Mouse (Mus musculus) frontal cortex, adult (tissue): ENCODE results near the gene Rgs14.
A peak's percentile ranks its signal among the peaks of the same experiment; 100 is the strongest.

ENCODE experiments used
- ATAC-seq: cut with Nextera tagmentation; 2 replicates; pipeline ENCODE4 v1.9.2; 2017; ENCODE audit warnings: mild to moderate bottlenecking, moderate library complexity, mixed read lengths; ENCODE audit not compliant: low TSS enrichment

Rgs14 gene

DNA sequence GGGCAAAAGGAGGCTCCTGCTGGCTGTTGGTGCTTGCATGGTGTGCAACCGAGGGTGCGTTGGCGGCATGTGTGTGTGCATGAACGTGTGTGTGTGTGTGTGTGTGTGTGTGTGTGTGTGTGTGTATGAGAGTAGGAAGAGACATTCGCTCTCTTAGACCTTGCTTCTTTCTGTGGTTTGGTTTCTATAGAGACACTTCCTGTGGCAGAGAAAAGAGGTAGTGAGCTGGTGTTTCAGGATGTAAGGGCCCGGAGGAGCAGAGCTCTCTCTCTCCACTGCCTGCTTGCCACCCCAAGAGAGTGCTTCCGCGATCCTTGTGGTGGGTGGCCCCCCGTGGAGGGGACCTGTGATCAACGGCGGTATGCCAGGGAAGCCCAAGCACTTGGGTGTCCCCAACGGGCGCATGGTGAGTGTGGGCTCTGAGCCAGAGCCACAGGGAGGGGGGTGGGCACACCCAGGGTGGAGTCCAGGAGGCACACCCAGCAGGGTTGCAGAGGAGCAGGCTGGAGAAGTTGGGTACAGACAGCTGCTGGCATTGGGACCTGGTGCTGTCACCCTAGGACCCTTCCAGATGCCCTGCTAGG lies at the start of gene Rgs14:
Gene Rgs14, plus strand, starts transcription at position 202 of the 584 bp plus-strand sequence.
- ATAC-seq = peak; percentile 66

DNA sequence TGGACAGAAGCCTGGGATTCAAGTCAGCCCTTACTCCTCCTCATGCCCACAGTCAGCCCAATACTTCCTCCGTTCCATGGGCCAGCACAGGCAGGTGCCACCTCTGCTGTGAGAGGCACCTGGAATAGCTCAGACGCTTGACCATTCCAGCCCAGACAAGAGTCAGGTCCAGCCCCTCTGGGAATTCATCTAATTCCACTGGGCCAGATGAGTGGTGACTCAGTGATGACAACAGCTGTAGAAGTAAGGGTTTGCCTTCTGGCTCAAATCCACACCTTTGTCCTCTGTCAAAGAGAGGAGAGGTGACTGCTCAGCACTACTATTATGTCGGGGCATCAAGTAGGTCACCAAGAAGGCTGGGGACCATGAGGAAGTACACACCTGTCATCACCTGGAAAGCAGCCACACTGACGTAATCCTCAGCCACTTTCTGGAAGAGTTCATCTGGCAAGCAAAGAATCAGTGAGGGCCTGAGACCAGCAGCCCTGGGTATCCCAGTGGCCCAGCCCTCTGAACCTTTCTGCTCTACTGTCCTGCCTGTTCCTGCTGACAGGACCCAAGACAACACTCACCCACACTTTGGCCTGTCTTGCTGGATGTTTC lies 49.5 kb upstream of the Rgs14 start, which contains the start of gene Prelid1:
Gene Prelid1, plus strand, starts transcription at position 570 of the 603 bp plus-strand sequence.
- no peak for ATAC-seq

DNA sequence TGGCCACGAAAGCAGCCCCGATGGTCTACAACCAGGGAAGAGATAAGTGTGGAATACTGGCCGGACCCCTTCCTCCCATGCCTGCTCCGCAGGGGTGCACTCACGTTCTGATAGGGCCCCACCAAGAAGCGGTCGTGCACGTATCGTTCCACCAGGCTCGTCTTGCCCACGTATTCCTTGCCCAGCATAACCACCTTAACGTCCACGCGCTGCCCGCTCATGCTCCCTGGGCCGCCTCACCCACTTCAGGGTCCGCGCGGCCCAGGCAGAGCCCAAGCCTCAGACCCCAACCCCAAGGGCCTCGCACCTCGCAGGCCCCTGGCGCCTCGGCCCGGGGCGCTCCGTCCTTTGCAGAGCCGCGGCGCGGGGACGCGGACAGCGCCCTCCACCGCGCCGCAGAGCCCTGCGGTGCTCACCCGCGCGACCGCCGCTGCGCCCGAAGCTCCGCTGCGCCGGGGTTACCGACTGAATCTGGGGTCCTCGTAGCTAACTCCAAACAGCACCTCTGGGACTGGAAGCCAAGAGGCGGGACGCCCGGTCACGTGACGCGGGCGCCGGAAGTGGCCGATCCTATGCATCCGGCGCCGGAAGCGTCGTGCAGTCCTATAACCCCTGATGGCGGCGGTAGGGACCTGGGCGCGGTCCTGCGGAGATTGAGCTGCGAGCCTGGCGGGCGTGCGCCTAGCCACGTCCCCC lies 48.0 kb upstream of the Rgs14 start, which contains the start of gene Rab24:
Gene Rab24, minus strand, starts transcription at position 513 of the 696 bp plus-strand sequence.
- peak; percentile 73 for ATAC-seq

DNA sequence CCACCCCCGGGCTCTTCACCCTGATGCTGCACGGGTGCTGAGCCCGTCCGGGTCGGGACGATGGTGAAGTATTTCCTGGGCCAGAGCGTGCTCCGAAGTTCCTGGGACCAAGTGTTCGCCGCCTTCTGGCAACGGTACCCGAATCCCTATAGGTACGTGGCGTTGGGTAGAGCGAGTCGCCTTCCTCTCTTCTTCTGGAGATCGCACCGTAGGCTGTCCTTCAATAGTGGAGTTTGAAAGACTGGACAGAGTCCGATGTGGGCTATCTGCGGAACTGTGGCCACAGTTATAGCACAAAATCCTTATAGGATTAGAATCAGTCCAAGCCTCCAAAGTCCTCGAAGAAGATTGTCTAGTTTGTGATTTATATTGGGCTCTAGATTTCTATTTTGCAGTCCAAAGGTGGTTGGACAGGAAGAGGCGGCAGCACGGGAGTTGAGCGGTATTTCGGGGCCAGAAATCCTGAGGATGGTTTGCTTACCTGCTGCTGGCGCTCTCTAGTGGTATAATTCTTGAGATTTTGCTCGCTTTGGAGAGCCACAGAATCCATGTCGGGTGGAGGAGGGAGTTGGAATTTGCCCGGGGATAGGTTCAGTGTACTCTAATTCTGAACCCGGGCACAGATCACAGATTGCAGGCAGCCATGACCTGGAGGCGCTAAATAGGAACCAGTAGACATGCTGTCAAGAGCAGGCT lies 47.3 kb upstream of the Rgs14 start:
- peak; percentile 38; the same call in 1 of the 2 replicates for ATAC-seq

DNA sequence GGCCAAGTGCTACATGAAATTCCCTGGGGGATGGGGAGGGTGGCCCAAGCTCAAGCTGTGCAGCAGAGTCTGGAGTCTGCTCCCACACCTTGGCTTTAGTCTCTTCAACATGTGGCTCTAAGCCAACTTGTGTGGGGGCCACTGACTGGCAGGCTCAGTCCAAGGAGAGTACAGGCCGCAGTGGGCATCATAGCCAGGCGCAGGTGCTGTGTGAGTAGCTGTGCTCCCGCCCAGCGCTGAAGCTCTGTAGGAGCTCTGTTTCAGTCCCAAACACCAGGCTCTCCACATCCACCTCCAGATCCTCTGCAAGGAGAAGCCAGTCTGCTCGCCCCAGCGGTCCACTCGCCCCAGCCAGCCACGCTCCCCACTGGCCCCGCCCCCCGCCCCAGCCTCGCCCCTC lies 43.9 kb upstream of the Rgs14 start:
- ATAC-seq = peak; percentile 31

DNA sequence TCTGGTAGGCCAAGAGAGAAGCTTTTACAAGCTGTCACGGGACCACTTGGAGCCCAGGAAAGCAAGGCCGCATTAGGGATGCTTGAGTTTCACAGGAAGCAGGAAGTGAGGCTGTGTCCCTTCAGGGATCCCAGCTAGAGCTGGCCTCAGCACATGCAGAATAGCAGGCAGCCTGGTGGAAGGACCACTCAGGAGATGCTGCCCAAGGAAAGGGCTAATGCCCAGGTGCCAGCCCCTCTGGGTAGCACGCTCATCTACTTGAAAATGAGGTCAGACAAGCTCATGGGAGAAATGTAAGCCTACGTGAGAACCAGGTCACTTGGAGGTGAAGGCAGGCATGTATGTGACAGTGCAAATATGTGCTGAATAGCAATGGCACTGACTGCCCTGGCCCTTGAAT lies 42.4 kb upstream of the Rgs14 start:
- no peak for ATAC-seq

DNA sequence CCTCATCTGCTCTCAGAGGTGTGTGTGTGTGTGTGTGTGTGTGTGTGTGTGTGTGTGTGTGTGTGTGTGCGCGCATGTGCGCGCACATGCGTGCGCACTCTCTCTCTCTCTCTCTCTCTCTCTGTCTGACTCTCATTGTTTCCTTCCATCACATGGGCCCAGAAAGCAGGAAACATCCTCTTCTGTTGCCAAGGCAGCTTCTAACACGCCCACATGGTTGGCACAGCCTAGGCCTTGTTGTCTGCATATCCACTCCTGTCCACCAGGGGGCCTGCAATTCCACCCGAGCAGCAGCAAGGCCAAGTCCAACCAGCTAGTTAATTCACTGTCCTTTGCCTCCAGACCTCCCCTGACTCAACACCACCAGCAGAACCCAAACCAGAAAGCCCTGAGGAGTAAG lies 41.9 kb upstream of the Rgs14 start:
- peak; percentile 65 for ATAC-seq

DNA sequence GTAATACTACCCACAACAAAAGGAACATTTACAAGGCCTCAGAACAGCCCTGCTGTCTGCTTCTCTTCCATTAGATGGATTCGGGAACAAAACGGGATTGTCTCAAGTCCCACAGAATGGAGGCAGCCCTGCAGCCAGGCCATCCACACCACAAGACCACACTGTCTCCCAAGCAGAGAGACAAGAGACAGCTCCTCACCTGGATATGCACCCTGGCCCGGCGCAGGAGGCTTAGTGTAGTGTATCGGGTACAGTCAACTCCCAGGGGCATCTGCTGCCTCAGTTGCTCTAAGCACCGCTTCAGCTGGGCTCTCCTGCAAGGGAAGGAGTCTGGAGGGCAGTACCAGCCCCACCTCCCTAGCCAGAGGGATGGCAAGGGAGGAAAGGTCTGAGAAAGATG lies 41.4 kb upstream of the Rgs14 start:
- no peak for ATAC-seq

DNA sequence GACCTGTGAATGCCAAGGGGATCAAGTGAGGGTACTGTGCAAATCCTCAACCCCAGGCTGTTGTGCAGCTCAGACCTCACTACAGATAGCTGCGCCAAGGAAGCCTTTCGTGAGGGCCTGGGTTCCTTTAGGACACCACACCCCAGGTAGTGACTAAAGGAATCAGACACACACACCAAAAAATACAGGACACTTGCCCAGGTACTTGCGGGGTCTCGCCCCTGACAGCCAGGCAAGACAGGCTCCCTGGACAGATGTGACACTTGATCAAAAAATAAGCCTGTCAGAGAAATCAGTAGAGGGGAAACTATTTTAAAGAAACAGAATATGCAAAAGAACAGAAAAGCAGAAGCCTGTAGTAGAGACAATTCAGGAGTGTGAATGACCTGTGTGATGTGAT lies 40.9 kb upstream of the Rgs14 start:
- ATAC-seq = no peak

DNA sequence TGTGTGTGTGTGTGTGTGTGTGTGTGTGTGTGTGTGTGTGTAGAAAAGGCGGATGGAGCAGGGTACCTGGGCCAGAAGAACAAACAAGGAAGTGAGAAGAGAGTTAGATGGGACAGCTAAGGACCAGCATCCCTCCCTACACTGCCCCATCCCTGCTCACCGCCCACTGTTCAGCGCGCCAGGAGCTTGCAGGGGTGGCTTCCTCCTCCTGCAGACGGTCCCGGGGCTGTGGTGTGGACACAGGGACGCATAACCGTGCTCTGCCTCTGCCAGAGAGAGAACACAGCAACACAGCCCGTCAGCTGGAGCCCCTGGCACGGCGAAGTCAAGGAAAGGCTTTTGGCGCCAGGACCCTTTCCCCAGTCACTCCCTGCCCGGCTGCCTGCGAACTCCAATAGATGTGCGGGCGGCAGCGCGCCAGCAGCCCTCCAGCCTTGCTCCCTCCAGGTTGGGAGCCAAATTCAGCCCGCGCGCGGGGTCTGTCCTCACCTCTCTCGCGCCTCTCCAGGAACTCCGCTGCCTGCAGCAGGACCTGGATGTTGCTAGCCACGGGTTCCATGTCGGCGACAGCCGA lies 40.3 kb upstream of the Rgs14 start:
- ATAC-seq = no peak

DNA sequence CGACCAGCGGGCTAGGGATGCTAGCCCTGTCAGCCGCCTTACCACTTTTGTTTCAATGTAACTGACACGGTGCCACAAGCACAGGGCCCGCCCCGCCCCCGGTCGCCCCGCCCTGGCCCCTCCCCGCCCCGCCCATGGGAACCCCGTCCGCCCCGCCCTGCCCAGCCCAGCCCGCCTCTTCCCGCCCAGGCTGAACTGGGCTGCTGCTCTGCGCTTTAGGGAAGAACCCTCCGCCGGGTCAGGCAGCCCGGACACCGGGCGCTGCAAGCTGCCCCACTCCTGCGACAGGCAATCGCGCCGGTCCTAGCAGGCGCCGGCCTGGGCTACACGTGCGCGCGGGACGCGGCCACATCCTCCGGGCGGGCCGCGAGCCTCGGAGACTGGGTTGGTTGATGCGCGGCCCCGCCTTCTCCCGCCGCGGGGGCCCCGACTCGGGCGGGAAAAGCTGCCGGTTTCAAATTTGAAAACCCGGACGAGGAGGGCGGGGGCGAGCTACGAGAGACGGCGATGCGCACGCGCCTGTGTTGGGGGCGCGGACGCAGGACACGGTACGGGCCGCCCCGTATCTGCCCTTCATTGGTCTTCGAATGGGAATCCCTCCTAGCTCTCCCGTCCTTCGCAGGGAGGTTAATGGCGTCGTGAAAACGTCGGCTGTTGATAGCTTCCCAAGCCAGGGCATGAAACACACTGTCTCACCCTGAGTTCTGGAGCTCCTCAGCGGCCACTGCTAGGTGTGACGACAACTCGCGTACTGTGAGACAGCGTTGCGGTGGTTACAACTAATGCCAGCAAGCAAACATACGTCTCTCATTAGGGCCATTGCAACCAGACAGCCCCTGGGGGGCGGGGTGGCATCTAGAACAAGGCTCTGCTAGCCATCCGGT lies 39.6 kb upstream of the Rgs14 start, which contains the start of gene Mxd3:
Gene Mxd3, minus strand, starts transcription at position 141 of the 884 bp plus-strand sequence.
- ATAC-seq = peak; percentile 45

DNA sequence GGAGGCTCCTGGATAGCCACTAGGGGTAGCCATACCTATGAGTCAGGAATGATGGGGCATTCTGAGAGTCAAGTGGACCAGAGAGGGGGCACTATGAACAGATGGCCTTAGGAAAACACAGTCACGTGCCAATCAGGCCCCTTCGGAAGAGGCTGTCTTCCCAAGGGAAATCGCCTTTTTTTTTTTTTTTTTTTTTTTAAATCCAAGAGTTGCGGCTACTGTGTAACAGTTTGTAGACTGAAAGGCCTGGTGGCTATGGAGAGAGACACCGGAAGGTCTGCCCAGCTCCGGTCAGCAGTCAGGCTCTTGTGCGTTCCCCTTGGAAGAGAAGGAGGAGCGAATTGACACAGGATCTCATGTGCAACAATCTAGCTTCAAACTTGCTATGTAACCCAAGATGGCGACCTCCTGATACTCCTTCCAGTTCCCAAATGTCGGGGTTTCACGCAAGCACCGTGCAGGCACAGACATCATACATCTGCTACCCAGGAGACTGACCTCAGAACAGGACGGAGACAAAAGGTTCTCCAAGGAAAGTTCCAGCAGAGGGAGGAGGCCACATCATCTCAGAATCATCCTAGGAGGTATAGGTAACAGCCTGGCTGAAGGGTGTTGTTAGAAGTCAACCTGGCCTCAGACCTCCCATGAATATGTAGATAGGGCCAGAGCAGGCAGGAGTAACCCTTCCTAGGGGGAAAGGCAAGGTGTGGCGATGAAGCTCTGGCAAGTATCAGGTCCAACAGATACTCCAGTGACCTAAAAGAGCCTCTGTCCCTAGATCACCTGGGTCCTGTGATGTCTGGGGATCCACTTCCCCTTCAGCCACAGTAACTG lies 38.7 kb upstream of the Rgs14 start:
- ATAC-seq = no peak

DNA sequence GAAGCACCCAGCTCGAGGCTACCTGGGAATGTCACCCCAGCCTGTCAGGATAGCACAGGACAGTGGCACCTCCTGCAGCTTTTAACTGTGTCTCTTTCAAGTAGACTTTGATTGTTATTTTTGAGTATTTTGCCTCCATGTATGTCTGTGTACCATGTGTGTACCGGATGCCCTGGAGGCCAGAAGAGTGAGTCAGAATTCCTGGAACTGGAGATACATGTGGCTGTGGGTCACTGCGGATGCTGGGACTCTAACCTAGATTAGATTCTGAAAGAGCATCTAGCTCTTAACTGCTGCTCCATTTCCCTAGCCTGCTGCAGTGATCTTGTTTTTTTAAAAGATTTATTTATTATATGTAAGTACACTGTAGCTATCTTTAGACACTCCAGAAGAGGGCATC lies 37.2 kb upstream of the Rgs14 start:
- ATAC-seq = no peak

DNA sequence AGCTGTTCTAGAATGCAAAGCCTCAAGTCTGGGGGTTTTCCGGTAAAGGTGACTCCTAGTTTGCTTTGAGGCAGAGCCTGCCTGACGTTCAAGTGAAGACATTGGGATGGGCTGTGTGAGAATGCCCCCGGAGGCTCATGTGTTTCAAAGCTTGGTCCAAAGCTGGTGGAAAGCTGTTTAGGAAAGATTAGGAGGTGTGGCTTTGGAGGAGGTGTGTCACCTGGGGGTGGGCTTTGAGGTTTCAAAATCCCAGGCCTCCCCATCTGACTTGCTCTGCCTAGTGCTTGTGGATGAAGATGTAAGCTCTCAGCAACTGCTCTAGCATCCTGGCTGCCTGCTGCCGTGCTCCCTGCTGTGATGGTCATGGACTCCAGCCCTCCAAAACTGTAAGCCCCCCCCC lies 33.8 kb upstream of the Rgs14 start:
- no peak for ATAC-seq

DNA sequence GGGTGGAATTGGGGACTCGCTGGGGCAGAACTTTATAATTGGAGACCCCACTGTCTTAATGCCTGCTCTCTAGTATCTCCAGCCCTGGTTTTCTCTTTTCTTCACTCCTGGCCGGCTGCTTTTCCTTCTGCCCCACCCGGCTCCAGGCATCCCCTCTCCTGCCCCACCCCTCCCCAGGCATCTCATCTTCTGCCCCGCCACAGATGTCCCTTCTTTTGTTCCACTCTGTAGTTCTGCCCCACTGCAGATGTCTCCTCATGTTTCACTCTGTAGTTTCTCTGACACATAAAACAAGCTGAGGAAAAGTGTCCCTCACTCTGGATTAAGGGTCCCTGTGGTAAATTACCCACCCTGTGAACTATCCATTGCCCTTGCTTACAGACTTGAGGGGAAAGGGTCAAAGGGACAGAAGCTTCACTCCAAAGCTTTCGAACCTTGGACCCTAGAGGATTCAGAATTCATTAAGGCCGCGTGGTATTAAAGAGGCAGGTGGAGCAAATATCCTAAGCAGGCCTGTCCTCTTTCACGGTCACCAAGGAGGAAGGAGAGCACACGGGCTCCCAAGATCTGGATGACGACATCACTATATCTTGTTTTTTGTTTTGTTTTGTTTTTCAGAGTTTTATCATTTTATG lies 32.1 kb upstream of the Rgs14 start:
- ATAC-seq = no peak

DNA sequence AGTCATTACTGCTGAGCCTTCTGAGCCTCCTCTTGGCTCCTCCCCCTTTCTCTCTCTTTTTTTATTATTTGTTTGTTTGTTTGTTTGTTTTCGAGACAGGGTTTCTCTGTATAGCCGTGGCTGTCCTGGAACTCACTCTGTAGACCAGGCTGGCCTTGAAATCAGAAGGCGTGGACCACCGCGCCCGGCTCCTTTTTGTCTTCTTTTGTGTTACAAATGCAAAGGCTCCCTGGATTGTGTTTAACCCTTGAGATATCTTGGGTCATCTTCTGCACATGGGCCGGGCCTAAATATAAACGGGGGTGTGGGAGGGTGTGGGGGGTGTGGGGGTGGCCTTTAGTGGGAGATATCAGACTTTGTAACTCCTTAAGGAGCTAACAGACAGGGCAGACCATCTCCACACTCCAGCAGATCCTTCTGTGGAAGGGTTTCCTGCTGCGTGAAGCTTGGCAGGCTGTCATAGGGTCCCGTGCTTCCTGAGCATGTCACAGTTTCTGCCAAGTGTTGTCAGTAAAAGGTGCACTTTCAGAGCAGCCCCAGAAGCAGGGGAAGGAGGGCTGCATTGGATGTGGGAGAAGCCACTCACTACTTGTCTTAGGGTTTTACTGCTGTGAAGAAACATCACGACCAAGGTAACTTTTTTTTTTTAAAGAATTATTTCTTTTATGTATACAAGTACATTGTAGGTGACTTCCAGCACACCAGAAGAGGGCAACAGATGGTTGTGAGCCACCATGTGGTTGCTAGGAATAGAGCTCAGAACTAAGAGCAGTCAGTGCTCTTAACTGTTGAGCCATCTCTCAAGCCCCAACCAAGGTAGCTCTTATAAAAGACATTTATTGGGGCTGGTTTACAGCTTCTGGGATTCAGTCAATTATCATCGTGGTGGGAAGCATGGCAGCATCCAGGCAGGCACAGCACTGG lies 31.1 kb upstream of the Rgs14 start:
- ATAC-seq = peak; percentile 41; the same call in 1 of the 2 replicates

DNA sequence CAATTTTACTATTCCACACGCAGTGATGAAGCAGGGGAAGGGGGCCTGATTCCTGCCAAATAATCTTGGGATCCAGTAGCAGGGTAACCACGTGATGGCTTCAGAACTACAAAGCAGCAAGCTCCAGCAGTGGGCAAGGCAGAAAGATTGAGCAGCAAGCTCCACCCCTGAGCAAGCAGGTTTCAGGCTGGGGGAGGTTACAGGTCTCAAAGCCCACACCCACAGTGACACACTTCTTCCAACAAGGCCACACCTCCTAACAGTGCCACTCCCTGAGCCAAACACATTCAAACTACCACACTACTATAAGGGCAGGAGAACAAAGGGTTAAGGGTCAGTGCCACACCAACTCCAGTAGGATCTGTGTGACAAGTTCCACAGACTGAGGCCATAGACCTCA lies 30.3 kb upstream of the Rgs14 start:
- ATAC-seq = no peak

DNA sequence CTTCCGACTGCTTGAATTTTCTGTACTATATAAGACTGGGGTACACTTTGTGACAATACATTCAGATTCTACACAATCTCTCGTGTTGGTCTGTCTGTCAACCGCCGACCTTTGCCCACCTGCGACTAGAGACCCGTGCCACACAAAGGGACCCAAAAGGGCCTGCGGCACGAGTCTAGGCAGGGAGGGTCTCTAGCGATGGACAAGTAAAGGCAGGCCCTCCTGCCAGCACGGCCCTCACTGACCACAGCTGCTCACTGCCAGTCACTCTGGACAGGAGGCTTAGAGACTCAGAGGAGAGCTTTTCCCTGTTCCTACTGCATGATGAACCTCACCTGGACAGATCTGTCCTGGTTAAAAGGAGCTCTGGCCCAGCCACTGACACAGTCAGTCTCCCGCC lies 27.1 kb upstream of the Rgs14 start:
- ATAC-seq = no peak

DNA sequence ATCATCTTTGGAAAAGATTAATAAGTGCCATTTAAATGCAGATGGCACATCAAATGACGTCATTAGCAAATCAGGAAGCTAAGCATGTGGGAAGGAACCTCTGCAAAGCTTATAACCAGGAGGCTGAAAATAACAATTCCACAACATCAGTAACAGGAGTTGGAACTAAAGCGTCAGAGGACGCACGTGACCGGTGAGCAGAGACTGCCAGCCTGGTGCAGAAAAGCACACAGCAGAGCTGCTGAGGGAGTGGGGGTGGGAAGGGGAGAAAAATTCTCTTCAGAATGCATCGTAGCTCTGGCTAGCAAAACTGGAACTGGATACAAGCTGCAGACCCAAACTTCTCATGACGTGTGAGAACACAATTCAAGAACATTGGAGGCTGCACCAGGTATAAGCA lies 25.2 kb upstream of the Rgs14 start:
- peak; percentile 77 for ATAC-seq
